Mouse (Mus musculus): ENCODE data around the gene Fam25c. TPM values are rescaled to one million over a fixed set of nuclear protein-coding genes. Genes with fewer than 3 reads are reported as not detected.

Fam25c gene
- polyA plus RNA-seq, 1 experiment: 5.7 TPM

- no peaks in the 10 kb centered on the region for H3K27me3 ChIP-seq (ENCODE audit: control insufficient read depth, insufficient read depth, low read length, poor library complexity, severe bottlenecking)
- no peaks in the 10 kb centered on the region for H3K9me3 ChIP-seq (replicated peaks; ENCODE audit: control insufficient read depth, insufficient read depth, low read length, poor library complexity, severe bottlenecking)
- peaks cover 17% of the 10 kb centered on the region for H3K4me1 ChIP-seq (ENCODE audit: control insufficient read depth, insufficient read depth, low read length)
- peak overlapping the region; percentile 26; the same call in 1 of the 2 replicates for H3K9ac ChIP-seq (ENCODE audit: low read depth, poor library complexity, severe bottlenecking)
- no peaks in the 10 kb centered on the region for H3K36me3 ChIP-seq (ENCODE audit: control insufficient read depth, insufficient read depth, low read length, poor library complexity, severe bottlenecking)
- H3K4me3 ChIP-seq (ENCODE audit: low read depth, low read length): no peak overlapping the region
- no peak overlapping the region for H3K27ac ChIP-seq (ENCODE audit: insufficient read depth, low read length)
- TF ChIP-seq CTCF (IDR thresholded peaks at IDR 0.05; ENCODE audit: low read depth, low read length): no peak
- TF ChIP-seq EP300 (IDR thresholded peaks at IDR 0.05; ENCODE audit: insufficient read depth, low read depth, low read length): no peak
- TF ChIP-seq POLR2A (IDR thresholded peaks at IDR 0.05; ENCODE audit: insufficient read depth, low read length): no peak
Measured at GRCm38 (mm10) chr14:34354456-34354855, 777 bp downstream of the Fam25c start.

GRCm38 (mm10) chr14:34353326-34353725 is 1.9 kb downstream of the Fam25c start:
- H3K27ac ChIP-seq (ENCODE audit: insufficient read depth, low read length): no peak overlapping the region

GRCm38 (mm10) chr14:34352523-34352922 is 2.7 kb downstream of the Fam25c start:
- Histone ChIP-seq H3K36me3 (ENCODE audit: control insufficient read depth, insufficient read depth, low read length, poor library complexity, severe bottlenecking) (no peaks in the 10 kb centered on the region), H3K27ac (ENCODE audit: insufficient read depth, low read length) (no peak overlapping the region), H3K4me3 (ENCODE audit: low read depth, low read length) (no peak overlapping the region), H3K4me1 (ENCODE audit: control insufficient read depth, insufficient read depth, low read length) (peaks cover 10% of the 10 kb centered on the region), H3K27me3 (ENCODE audit: control insufficient read depth, insufficient read depth, low read length, poor library complexity, severe bottlenecking) (no peaks in the 10 kb centered on the region), H3K9ac (ENCODE audit: low read depth, poor library complexity, severe bottlenecking) (no peak overlapping the region), H3K9me3 (replicated peaks; ENCODE audit: control insufficient read depth, insufficient read depth, low read length, poor library complexity, severe bottlenecking) (no peaks in the 10 kb centered on the region)
- no peak for TF ChIP-seq CTCF (IDR thresholded peaks at IDR 0.05; ENCODE audit: low read depth, low read length)
- no peak for TF ChIP-seq POLR2A (IDR thresholded peaks at IDR 0.05; ENCODE audit: insufficient read depth, low read length)
- TF ChIP-seq EP300 (IDR thresholded peaks at IDR 0.05; ENCODE audit: insufficient read depth, low read depth, low read length): no peak

More at GRCm38 (mm10) chr14:34353326-34353725, 1.9 kb downstream of the Fam25c start:
- no peak for TF ChIP-seq POLR2A (IDR thresholded peaks at IDR 0.05; ENCODE audit: insufficient read depth, low read length)
- TF ChIP-seq CTCF (IDR thresholded peaks at IDR 0.05; ENCODE audit: low read depth, low read length): no peak
- TF ChIP-seq EP300 (IDR thresholded peaks at IDR 0.05; ENCODE audit: insufficient read depth, low read depth, low read length): no peak
- Histone ChIP-seq H3K4me3 (ENCODE audit: low read depth, low read length) (no peak overlapping the region), H3K9ac (ENCODE audit: low read depth, poor library complexity, severe bottlenecking) (no peak overlapping the region), H3K36me3 (ENCODE audit: control insufficient read depth, insufficient read depth, low read length, poor library complexity, severe bottlenecking) (no peaks in the 10 kb centered on the region), H3K4me1 (ENCODE audit: control insufficient read depth, insufficient read depth, low read length) (peaks cover 13% of the 10 kb centered on the region), H3K27me3 (ENCODE audit: control insufficient read depth, insufficient read depth, low read length, poor library complexity, severe bottlenecking) (no peaks in the 10 kb centered on the region), H3K9me3 (replicated peaks; ENCODE audit: control insufficient read depth, insufficient read depth, low read length, poor library complexity, severe bottlenecking) (no peaks in the 10 kb centered on the region)

GRCm38 (mm10) chr14:34351660-34352059 is 3.6 kb downstream of the Fam25c start:
- Histone ChIP-seq H3K4me3 (ENCODE audit: low read depth, low read length) (no peak overlapping the region), H3K9ac (ENCODE audit: low read depth, poor library complexity, severe bottlenecking) (no peak overlapping the region), H3K27ac (ENCODE audit: insufficient read depth, low read length) (peak overlapping the region; percentile 52; the same call in 1 of the 2 replicates), H3K9me3 (replicated peaks; ENCODE audit: control insufficient read depth, insufficient read depth, low read length, poor library complexity, severe bottlenecking) (no peaks in the 10 kb centered on the region), H3K4me1 (ENCODE audit: control insufficient read depth, insufficient read depth, low read length) (peaks cover 9% of the 10 kb centered on the region), H3K36me3 (ENCODE audit: control insufficient read depth, insufficient read depth, low read length, poor library complexity, severe bottlenecking) (no peaks in the 10 kb centered on the region), H3K27me3 (ENCODE audit: control insufficient read depth, insufficient read depth, low read length, poor library complexity, severe bottlenecking) (no peaks in the 10 kb centered on the region)
- TF ChIP-seq EP300 (IDR thresholded peaks at IDR 0.05; ENCODE audit: insufficient read depth, low read depth, low read length) (no peak), POLR2A (IDR thresholded peaks at IDR 0.05; ENCODE audit: insufficient read depth, low read length) (no peak), CTCF (IDR thresholded peaks at IDR 0.05; ENCODE audit: low read depth, low read length) (no peak)

GRCm38 (mm10) chr14:34349007-34349406 is 6.2 kb downstream of the Fam25c start:
- no peak overlapping the region for H3K4me3 ChIP-seq (ENCODE audit: low read depth, low read length)
- no peaks in the 10 kb centered on the region for H3K36me3 ChIP-seq (ENCODE audit: control insufficient read depth, insufficient read depth, low read length, poor library complexity, severe bottlenecking)
- no peaks in the 10 kb centered on the region for H3K27me3 ChIP-seq (ENCODE audit: control insufficient read depth, insufficient read depth, low read length, poor library complexity, severe bottlenecking)
- no peak overlapping the region for H3K9ac ChIP-seq (ENCODE audit: low read depth, poor library complexity, severe bottlenecking)
- H3K4me1 ChIP-seq (ENCODE audit: control insufficient read depth, insufficient read depth, low read length): peaks cover 6% of the 10 kb centered on the region
- H3K9me3 ChIP-seq (replicated peaks; ENCODE audit: control insufficient read depth, insufficient read depth, low read length, poor library complexity, severe bottlenecking): no peaks in the 10 kb centered on the region
- peak overlapping the region; percentile 16 for H3K27ac ChIP-seq (ENCODE audit: insufficient read depth, low read length)
- TF ChIP-seq EP300 (IDR thresholded peaks at IDR 0.05; ENCODE audit: insufficient read depth, low read depth, low read length) (0 out of 2 replicates have a peak, but pooled peaks have one; percentile 11), CTCF (IDR thresholded peaks at IDR 0.05; ENCODE audit: low read depth, low read length) (no peak), POLR2A (IDR thresholded peaks at IDR 0.05; ENCODE audit: insufficient read depth, low read length) (no peak)

- H3K9me3 ChIP-seq (replicated peaks; ENCODE audit: control insufficient read depth, insufficient read depth, low read length, poor library complexity, severe bottlenecking): no peaks in the 10 kb centered on the region
- H3K9ac ChIP-seq (ENCODE audit: low read depth, poor library complexity, severe bottlenecking): no peak overlapping the region
- H3K4me3 ChIP-seq (ENCODE audit: low read depth, low read length): no peak overlapping the region
- TF ChIP-seq POLR2A (IDR thresholded peaks at IDR 0.05; ENCODE audit: insufficient read depth, low read length) (no peak), CTCF (IDR thresholded peaks at IDR 0.05; ENCODE audit: low read depth, low read length) (no peak), EP300 (IDR thresholded peaks at IDR 0.05; ENCODE audit: insufficient read depth, low read depth, low read length) (no peak)
- H3K27ac ChIP-seq (ENCODE audit: insufficient read depth, low read length): peak overlapping the region; percentile 16; the same call in 1 of the 2 replicates
- H3K4me1 ChIP-seq (ENCODE audit: control insufficient read depth, insufficient read depth, low read length): peaks cover 6% of the 10 kb centered on the region
- no peaks in the 10 kb centered on the region for H3K27me3 ChIP-seq (ENCODE audit: control insufficient read depth, insufficient read depth, low read length, poor library complexity, severe bottlenecking)
- H3K36me3 ChIP-seq (ENCODE audit: control insufficient read depth, insufficient read depth, low read length, poor library complexity, severe bottlenecking): peaks cover 3% of the 10 kb centered on the region
Measured at GRCm38 (mm10) chr14:34348301-34348700, 6.9 kb downstream of the Fam25c start.

Measured in ES-Bruce4 (cell line).